Mouse (Mus musculus): Measurements from ENCODE around the gene Ppm1e.

DNA sequence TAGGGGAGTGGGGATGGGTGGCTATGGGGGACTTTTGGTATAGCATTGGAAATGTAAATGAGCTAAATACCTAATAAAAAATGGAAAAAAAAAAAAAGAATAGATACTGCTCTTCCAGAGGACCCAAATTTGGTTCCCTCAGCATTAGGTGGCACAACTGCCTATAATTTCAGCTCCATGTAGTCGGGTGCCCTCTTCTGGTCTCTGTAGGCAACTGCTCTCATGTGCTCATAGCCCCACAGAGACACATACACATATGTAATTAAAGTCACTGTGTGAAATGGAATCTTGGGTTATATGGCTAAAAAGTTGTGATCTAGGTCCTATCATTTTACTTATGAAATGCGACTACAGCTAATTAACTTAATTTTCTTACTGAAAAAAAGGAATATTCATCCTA, 90.0 kb downstream of the Ppm1e start:
- no peak for TF ChIP-seq CTCF (conservative IDR thresholded peaks at IDR 0.05; ENCODE audit: insufficient read depth, insufficient read length, low read depth, low read length)
- TF ChIP-seq POLR2A (IDR thresholded peaks at IDR 0.05; ENCODE audit: low read depth, low read length), result no peak
